Mouse (Mus musculus) kidney, embryonic 15.5 days (tissue): ENCODE data around the gene Tmem52b. TPM values are rescaled to one million over a fixed set of nuclear protein-coding genes. Genes with fewer than 3 reads are reported as not detected.
"Not testable (repeated sequence)": the region's sequence is repeated elsewhere in the genome, so short reads cannot be mapped to it uniquely, and the experiment has no call there.

Experiments used
- ATAC-seq: fragments of 200-750 bp; cut with Nextera tagmentation; replicated peaks from 2 replicates; pipeline ENCODE4 v1.8.0; 2017; ENCODE audit warnings: moderate TSS enrichment; ENCODE audit not compliant: low FRiP score
- H3K27ac ChIP-seq: fragments of 300-500 bp; sonication (generic); 2 replicates; pipeline ENCODE4 v1.5.1; 2015; ENCODE audit warnings: mild to moderate bottlenecking, inconsistent platforms
- H3K27me3 ChIP-seq: fragments of 300-500 bp; sonication (generic); 2 replicates; pipeline ENCODE4 v1.6.1; 2015; ENCODE audit warnings: inconsistent platforms
- H3K36me3 ChIP-seq: fragments of 300-500 bp; sonication (generic); 2 replicates; pipeline ENCODE4 v1.6.1; 2015; ENCODE audit warnings: inconsistent platforms
- H3K4me1 ChIP-seq: fragments of 300-500 bp; sonication (generic); 2 replicates; pipeline ENCODE4 v1.6.1; 2015; ENCODE audit warnings: inconsistent platforms
- H3K4me2 ChIP-seq: fragments of 300-500 bp; sonication (generic); 2 replicates; pipeline ENCODE4 v1.6.1; 2015; ENCODE audit warnings: moderate library complexity, mild to moderate bottlenecking, inconsistent platforms
- H3K4me3 ChIP-seq: fragments of 300-500 bp; sonication (generic); replicated peaks from 2 replicates; pipeline ENCODE4 v1.5.1; 2015; ENCODE audit warnings: mild to moderate bottlenecking, inconsistent platforms
- H3K9ac ChIP-seq: fragments of 300-500 bp; sonication (generic); 2 replicates; pipeline ENCODE4 v1.6.1; 2015; ENCODE audit warnings: mild to moderate bottlenecking, inconsistent platforms
- H3K9me3 ChIP-seq: fragments of 300-500 bp; sonication (generic); replicated peaks from 2 replicates; pipeline ENCODE4 v1.6.1; 2016; ENCODE audit warnings: inconsistent platforms
- WGBS: fragments of 180-500 bp; shearing (Covaris S2); methylation state at CpG from one replicate; pipeline ENCODE4 v1.1.7; 2015; ENCODE audit warnings: mixed read lengths; 5-methylcytosine and 5-hydroxymethylcytosine counted together
- polyA plus RNA-seq: library from polyadenylated mRNA; unstranded; fragments of >200 nt; fragmentation: Nextera tagmentation; extraction: Ambion mirVana; gene quantifications from 2 replicates; pipeline ENCODE4 v1.2.1, GENCODE M21; 2015

Tmem52b gene
- polyA plus RNA-seq: 44.7 and 45.4 TPM in 2 replicates

GRCm38 (mm10) chr6:129512367-129512766 lies at the start of gene Tmem52b:
Tmem52b (plus strand) TSS chr6:129512555.
- WGBS: 26% methylated on average over 3 of the region's 3 CpGs

DNA sequence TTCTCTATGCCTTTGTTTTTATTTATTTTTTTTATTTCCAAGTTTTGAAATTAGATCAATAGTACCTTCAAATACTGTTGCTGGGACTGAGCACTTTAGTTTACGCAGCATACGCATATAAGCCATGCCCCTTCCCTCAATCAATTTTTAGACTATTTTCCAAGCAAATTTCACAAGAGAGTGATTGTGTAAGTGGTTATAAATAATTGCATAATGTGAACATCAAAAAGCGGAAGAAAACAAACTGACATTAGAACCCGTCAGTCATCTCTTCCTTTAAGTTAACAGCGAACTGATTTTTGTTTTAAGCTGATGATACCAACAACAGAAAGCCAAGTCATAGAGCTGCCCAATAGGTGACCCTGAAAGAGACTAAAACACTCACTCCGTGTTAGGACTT lies 41.0 kb upstream of the Tmem52b start:
- no peak for ATAC-seq
- no peaks in the 10 kb centered on the region for H3K4me1 ChIP-seq
- H3K27me3 ChIP-seq: no peaks in the 10 kb centered on the region
- WGBS: 92% methylated on average over 6 of the region's 6 CpGs
- H3K27ac ChIP-seq: no peak overlapping the region
- H3K9ac ChIP-seq: no peak overlapping the region
- no peaks in the 10 kb centered on the region for H3K36me3 ChIP-seq
- no peak overlapping the region for H3K4me2 ChIP-seq
- no peaks in the 10 kb centered on the region for H3K9me3 ChIP-seq
- no peak overlapping the region for H3K4me3 ChIP-seq

More at GRCm38 (mm10) chr6:129512367-129512766, at the start of gene Tmem52b:
- Histone ChIP-seq H3K4me2 (peak within 1 kb of the TSS; percentile 24; the same call in 1 of the 2 replicates), H3K36me3 (no peaks in the 10 kb centered on the region), H3K27me3 (no peaks in the 10 kb centered on the region), H3K4me3 (peak within 1 kb of the TSS; percentile 26), H3K9ac (no peak within 1 kb of the TSS), H3K27ac (peak within 1 kb of the TSS; percentile 76), H3K9me3 (no peaks in the 10 kb centered on the region), H3K4me1 (peaks cover 38% of the 10 kb centered on the region)
- peak; percentile 40; the same call in 1 of the 2 replicates for ATAC-seq

DNA sequence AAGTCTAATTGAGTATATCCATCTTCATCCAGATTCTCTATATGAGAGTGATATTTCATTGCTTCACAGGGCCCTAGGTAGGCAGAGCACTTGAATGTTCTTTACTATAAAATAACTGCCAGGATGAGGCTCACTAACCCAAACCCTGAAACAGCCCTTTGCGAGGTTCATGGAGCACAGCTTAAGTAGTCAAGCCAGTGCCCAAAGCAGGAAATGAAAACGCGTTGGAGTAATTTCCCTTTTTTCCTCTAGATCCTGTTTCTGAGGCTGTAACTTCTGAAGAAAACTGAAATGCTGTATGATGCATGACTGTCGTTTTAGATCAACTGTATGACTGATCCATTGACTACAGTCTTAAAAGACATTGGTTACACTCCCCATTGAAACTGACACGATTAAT lies 39.7 kb upstream of the Tmem52b start:
- Histone ChIP-seq H3K9ac (no peak overlapping the region), H3K36me3 (no peaks in the 10 kb centered on the region), H3K27me3 (no peaks in the 10 kb centered on the region), H3K4me2 (no peak overlapping the region), H3K9me3 (no peaks in the 10 kb centered on the region), H3K4me1 (peaks cover 5% of the 10 kb centered on the region; the same call in 1 of the 2 replicates), H3K4me3 (no peak overlapping the region), H3K27ac (no peak overlapping the region)
- no peak for ATAC-seq
- WGBS: 57% methylated on average over 5 of the region's 5 CpGs

- peaks cover 12% of the 10 kb centered on the region for H3K4me1 ChIP-seq
- no peaks in the 10 kb centered on the region for H3K36me3 ChIP-seq
- peak; percentile 61 for ATAC-seq
- H3K4me2 ChIP-seq: peak overlapping the region; percentile 14; the same call in 1 of the 2 replicates
- WGBS: 21% methylated on average over 13 of the region's 13 CpGs
- H3K9me3 ChIP-seq: no peaks in the 10 kb centered on the region
- no peak overlapping the region for H3K9ac ChIP-seq
- H3K27ac ChIP-seq: no peak overlapping the region
- H3K4me3 ChIP-seq: no peak overlapping the region
- no peaks in the 10 kb centered on the region for H3K27me3 ChIP-seq
These were observed 35.8 kb upstream of the Tmem52b start for GRCm38 (mm10) chr6:129476404-129477126.

GRCm38 (mm10) chr6:129480089-129480958 lies 32.0 kb upstream of the Tmem52b start:
- ATAC-seq: no peak
- 56% methylated on average over 8 of the region's 8 CpGs for WGBS
- Histone ChIP-seq H3K9me3 (no peaks in the 10 kb centered on the region), H3K4me3 (no peak overlapping the region), H3K36me3 (no peaks in the 10 kb centered on the region), H3K4me2 (0 out of 2 replicates have a peak overlapping the region, but pooled peaks have one; percentile 3), H3K4me1 (peaks cover 12% of the 10 kb centered on the region), H3K27ac (no peak overlapping the region), H3K27me3 (no peaks in the 10 kb centered on the region), H3K9ac (no peak overlapping the region)

DNA sequence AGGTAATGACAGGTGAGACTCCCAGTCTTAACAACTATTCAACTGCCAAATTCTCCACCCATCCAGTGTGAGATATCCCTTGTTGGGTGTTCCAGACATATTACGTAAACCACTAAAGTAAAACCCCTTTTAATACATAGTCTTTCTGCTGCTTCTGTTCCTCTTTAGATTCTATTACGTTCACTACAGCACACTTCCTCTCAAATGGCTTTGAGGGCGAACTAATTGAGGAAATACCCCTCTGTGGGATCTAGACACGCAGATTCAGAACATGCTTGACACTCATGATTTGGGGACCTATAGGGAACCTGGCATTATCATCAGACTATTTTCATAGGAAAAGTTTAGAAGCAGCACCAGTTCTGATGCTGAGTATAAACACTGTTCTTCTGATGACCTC lies 17.4 kb upstream of the Tmem52b start:
- 82% methylated on average over 4 of the region's 4 CpGs for WGBS
- no peaks in the 10 kb centered on the region for H3K36me3 ChIP-seq
- H3K27me3 ChIP-seq: no peaks in the 10 kb centered on the region
- no peak overlapping the region for H3K4me2 ChIP-seq
- ATAC-seq: no peak
- H3K9me3 ChIP-seq: no peaks in the 10 kb centered on the region
- no peak overlapping the region for H3K9ac ChIP-seq
- no peak overlapping the region for H3K27ac ChIP-seq
- H3K4me1 ChIP-seq: no peaks in the 10 kb centered on the region
- H3K4me3 ChIP-seq: no peak overlapping the region

DNA sequence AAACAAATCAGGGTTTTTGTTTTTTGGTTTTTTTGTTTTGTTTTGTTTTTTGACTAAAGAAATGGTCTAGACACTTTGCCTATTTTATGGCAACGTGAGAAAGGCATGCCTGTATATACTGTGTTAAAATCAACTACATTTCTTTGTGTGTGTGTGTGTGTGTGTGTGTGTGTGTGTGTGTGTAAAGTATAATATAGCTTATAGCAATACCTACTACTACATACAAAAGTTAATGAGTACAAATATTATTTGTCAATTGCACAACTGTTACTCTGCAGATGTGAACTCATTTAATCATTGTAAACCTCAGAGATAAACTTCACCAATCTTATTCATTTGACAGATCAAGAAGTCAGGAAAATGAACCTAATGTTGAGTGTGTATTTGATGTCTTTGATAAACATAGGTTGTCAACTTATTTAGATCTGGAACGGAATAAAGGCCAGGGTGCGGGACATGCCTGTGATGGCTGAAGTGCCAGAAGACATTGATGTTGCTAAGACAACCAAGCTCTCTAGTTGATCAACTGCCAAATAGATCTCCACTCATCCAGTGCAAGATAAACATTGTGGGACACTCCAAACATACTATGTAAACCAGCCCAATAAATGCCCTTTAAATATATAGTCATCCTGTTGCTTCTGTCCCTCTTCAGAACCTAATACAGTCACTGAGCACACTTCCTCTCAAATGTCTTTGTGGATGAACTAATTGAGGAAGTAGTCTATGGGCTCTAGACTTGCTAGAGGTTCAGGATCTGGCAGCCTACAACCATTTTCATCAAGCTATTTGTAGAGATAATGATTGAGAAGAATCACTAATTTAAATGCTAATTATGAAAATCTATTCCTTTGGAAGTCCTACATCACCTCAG lies 14.8 kb upstream of the Tmem52b start:
- Histone ChIP-seq H3K9ac (no peak overlapping the region), H3K4me2 (no peak overlapping the region), H3K9me3 (0 out of 2 replicates have a peak, but pooled peaks cover 8% of the 10 kb centered on the region), H3K27ac (no peak overlapping the region), H3K4me1 (no peaks in the 10 kb centered on the region), H3K36me3 (no peaks in the 10 kb centered on the region), H3K4me3 (no peak overlapping the region), H3K27me3 (no peaks in the 10 kb centered on the region)
- ATAC-seq: no peak
- WGBS: 92% methylated on average over 3 of the region's 3 CpGs

DNA sequence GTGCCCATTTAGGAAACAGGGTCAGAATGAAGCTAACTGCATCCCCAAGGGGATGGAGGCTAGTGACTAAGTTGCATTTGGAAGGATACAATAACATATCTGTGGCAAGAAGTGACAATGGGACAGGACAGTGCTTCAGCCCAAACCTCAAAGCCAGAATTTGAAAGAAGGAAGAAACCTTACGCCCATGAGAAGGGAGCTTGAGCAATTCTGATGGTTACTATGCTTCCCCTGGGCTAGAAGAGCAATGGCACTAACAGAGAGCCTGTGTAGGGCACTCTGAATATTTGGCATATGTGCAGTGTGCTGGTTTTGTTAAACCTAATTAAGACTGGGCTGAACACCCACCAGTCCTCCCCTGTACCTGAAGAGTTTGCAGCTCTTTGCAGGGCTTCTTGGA lies 12.8 kb upstream of the Tmem52b start:
- not testable (repeated sequence) for H3K27me3 ChIP-seq, H3K4me1 ChIP-seq, H3K36me3 ChIP-seq, H3K9ac ChIP-seq, H3K4me3 ChIP-seq, H3K27ac ChIP-seq, H3K4me2 ChIP-seq, ATAC-seq
- WGBS: 90% methylated on average over 1 of the region's 1 CpGs
- 0 out of 2 replicates have a peak, but pooled peaks cover 11% of the 10 kb centered on the region for H3K9me3 ChIP-seq

DNA sequence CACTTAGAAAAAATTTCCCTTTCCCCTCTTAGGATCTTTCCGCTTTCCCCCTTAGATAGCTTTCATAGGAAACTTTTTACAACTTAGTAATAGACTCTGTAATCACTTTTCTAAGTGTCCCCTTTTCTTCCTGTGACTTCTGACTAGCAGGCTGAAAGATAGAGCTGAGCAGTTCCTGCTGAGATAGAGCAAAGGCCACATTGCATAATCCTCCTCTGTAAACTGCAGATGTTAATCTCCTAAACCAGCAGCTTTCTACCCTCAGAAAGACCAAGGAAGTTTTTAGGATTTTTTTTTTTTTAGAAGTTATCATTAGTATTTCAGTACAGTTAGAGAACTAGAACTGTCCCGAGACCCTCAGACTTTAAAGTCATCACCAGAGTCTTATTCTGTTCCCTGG lies 8.9 kb upstream of the Tmem52b start:
- no peak overlapping the region for H3K9ac ChIP-seq
- H3K4me3 ChIP-seq: no peak overlapping the region
- no peak overlapping the region for H3K4me2 ChIP-seq
- WGBS: 72% methylated on average over 2 of the region's 2 CpGs
- no peaks in the 10 kb centered on the region for H3K4me1 ChIP-seq
- no peaks in the 10 kb centered on the region for H3K36me3 ChIP-seq
- H3K9me3 ChIP-seq: 0 out of 2 replicates have a peak, but pooled peaks cover 13% of the 10 kb centered on the region
- no peaks in the 10 kb centered on the region for H3K27me3 ChIP-seq
- H3K27ac ChIP-seq: no peak overlapping the region
- ATAC-seq: no peak

- Histone ChIP-seq H3K27me3 (no peaks in the 10 kb centered on the region), H3K4me3 (no peak within 1 kb of the TSS), H3K4me1 (peaks cover 17% of the 10 kb centered on the region), H3K9ac (no peak within 1 kb of the TSS), H3K4me2 (no peak within 1 kb of the TSS), H3K27ac (no peak within 1 kb of the TSS), H3K36me3 (no peaks in the 10 kb centered on the region), H3K9me3 (0 out of 2 replicates have a peak, but pooled peaks cover 10% of the 10 kb centered on the region)
- no peak for ATAC-seq
- WGBS: 80% methylated on average over 9 of the region's 9 CpGs
These were observed 5.3 kb upstream of the Tmem52b start, which contains the start of gene Olr1 for GRCm38 (mm10) chr6:129507024-129507423. Olr1 (minus strand) TSS chr6:129507165.

- ATAC-seq: peak; percentile 73
- no peaks in the 10 kb centered on the region for H3K27me3 ChIP-seq
- no peak overlapping the region for H3K4me2 ChIP-seq
- peak overlapping the region; percentile 45; the same call in 1 of the 2 replicates for H3K27ac ChIP-seq
- peaks cover 38% of the 10 kb centered on the region for H3K4me1 ChIP-seq
- no peak overlapping the region for H3K4me3 ChIP-seq
- no peaks in the 10 kb centered on the region for H3K9me3 ChIP-seq
- H3K9ac ChIP-seq: no peak overlapping the region
- WGBS: 51% methylated on average over 6 of the region's 6 CpGs
- no peaks in the 10 kb centered on the region for H3K36me3 ChIP-seq
These were observed 2.0 kb upstream of the Tmem52b start for GRCm38 (mm10) chr6:129510120-129510911.
